Mouse (Mus musculus) spleen, postnatal 10 days (tissue): ENCODE results near the gene Mllt3.

Experiments
- DNase-seq, 2 experiments: peaks; one replicate each; pipeline ENCODE4 v3.0.0; 2021 to 2022; ENCODE audit warnings: low spot score in 2 of 2

The Mllt3 gene

DNA sequence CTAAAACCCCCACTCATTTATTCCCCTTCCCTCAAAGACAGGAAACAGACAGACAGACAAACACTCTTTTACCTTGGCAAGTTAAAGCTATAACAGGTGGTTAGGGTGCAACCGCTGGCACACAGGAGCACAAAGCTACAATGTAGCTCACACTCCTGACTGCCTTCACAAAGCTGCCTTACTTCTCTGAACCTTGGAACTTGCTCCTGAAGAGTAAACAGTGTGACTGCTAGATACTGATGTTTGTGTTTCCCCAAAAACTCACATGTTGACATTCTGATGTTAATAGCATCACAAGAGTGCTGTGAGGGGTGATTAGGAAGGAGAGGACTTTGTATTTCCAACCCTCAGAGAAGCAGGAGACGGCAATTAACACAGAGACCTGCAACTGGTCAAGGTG is 151.6 kb downstream of the Mllt3 start:
- DNase-seq, result no peak

DNA sequence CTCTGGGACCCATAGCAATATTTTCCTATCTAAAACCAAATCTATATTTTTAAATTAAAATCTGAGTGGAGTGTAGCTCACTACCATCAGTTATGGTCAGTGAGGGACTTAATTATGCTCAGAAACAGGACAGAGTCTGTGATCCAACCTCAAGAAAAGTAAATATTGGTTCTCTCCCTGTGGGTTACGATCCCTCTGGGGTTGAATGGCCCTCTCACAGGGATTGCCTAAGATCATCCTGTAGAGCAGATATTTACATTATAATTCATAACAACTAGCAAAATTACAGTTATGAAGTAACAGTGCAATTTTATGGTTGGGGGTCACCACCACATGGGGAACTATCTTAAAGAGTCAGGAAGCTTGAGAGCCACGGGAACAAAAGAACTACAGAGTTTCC is 152.9 kb downstream of the Mllt3 start:
- DNase-seq, result no peak

DNA sequence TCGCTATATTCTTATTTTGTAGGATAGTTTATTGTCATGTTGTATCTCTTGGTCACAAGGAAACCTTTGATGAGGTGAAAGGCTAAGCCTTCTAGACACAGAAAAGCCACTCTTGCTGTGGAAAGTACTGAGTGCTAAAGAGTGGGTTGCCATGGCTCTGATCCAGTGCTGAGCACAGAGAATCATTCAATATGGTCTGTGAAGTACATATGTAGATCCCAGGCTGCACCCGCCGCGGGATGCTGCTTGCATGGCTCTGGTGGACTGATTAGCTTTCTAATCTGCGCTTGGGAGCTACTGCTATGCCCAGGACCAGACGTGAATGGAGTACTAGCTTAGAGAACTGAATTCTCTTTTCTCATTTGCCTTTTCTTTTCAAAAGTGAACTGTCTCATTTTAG is 154.5 kb downstream of the Mllt3 start:
- no peak for DNase-seq

- no peak for DNase-seq
Measured at GRCm38 (mm10) chr4:87870563-87870962, 162.6 kb downstream of the Mllt3 start.

- DNase-seq, result no peak
Measured at GRCm38 (mm10) chr4:87866564-87866963, 166.6 kb downstream of the Mllt3 start.

DNA sequence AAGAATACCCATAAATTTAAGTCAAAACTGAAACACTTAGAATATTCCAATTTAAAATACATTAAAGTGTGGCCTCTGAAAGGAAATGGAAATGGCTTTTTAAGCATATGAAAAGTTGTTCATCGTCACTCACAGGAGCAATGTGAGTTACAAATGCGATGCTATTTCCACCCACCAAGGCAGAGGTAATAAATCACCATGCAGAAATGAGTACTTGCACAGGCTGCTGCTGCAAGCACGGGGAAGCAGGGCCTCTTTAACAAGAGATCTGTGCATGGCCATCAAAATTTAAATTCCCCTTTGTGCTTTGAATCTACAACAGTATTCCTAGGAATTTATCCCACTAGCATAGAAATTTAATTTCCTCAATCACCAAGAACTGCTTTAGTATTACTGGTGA is 167.3 kb downstream of the Mllt3 start:
- DNase-seq, result no peak

DNA sequence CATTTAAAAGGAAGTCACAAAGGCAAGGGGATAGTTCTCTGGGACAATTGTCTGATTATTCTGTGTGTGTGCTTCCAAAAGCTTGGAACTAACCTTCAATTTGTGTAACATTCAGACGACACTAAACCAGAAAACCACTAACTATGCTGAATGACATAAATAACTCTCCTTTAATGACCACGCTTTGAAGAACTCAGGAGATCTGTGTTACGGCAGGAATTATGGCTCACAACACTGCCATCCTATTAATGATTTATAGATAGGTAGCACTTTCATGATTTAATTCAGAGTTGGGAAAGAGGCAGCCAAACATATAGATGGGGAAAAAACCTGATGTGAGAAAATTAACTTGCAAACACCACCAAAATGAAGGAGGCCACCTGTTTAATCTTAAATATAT is 168.1 kb downstream of the Mllt3 start:
- DNase-seq, result no peak

- no peak for DNase-seq
Measured at GRCm38 (mm10) chr4:87863212-87863611, 170.0 kb downstream of the Mllt3 start.

DNA sequence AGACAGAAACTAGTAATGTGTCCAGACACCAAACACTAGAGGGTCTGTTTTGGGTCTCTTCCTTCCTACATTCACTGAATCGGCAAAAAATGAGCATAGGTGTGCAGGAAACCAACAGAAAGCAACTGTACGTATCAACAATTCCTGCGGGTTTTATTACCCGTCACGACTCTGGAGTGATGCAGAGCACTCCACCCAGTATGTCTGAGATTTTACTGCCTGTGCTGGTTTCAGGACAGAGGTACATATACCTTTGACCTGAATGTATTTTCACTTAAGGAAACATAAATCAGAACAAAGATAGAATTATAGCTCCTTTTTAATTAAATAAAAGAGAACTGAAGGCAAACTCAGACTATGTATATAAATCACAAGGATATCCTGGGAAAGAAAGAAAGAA is 172.4 kb downstream of the Mllt3 start:
- no peak for DNase-seq

DNA sequence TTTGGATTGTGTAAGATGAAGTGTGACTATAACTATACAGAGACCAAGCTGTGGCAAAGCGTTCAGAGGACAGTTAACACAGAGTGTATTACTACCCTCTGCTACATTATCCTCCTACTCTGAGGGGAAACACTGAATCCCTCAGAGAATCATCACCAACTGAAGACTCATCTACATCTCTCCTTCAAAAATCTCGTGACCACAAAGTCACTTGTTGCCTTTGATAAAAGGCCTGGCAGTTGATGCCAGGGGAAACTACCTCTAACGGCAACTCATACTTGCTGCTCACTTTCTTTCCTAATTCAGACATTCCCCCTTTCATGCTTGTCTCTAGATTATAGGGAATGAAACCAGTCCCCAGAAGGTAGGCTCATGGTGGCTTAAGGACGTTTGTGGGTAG is 174.0 kb downstream of the Mllt3 start:
- DNase-seq, result no peak

GRCm38 (mm10) chr4:87857982-87858381 is 175.2 kb downstream of the Mllt3 start:
- no peak for DNase-seq

DNA sequence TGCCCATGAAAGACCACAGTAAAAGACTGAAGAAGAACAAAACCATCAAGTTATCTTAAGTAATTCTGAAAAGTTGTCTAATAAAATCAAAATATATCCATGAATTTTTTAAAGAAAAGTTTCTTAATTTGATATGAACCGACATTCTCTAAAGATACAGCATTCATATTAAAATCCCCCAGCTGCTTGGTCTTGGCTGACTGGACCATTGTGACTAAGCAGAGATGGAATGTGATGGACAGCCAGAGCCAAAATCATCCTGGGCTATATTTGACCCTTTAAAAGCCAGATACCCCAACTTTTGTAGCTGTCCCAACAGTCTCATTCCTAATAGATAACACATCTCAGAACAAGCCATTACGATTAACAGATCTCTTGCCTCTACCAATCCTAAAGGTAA is 180.7 kb downstream of the Mllt3 start:
- no peak for DNase-seq

GRCm38 (mm10) chr4:87850051-87850450 is 183.1 kb downstream of the Mllt3 start:
- no peak for DNase-seq

GRCm38 (mm10) chr4:87844668-87845210 is 188.4 kb downstream of the Mllt3 start:
- no peak for DNase-seq

GRCm38 (mm10) chr4:87840210-87840910 is 192.8 kb downstream of the Mllt3 start:
- no peak for DNase-seq

DNA sequence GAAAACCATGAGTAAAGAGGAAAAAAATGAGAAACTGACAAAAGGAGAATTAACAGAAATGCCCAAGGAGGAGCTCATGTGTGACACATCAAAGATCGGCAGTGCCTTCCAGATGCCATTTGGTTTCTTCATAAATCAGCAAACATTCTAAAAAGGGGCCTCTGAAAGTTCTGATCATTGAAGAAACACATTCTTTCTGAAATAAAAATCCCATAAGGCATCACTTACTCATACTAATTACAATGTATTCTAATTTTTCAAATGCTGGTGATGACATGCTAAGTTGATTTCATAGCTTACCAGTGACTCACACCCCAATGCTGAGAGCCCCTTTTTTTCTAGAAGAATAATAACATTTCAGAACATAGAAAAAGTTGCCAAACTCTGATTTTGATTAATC is 194.4 kb downstream of the Mllt3 start:
- DNase-seq, result no peak

DNA sequence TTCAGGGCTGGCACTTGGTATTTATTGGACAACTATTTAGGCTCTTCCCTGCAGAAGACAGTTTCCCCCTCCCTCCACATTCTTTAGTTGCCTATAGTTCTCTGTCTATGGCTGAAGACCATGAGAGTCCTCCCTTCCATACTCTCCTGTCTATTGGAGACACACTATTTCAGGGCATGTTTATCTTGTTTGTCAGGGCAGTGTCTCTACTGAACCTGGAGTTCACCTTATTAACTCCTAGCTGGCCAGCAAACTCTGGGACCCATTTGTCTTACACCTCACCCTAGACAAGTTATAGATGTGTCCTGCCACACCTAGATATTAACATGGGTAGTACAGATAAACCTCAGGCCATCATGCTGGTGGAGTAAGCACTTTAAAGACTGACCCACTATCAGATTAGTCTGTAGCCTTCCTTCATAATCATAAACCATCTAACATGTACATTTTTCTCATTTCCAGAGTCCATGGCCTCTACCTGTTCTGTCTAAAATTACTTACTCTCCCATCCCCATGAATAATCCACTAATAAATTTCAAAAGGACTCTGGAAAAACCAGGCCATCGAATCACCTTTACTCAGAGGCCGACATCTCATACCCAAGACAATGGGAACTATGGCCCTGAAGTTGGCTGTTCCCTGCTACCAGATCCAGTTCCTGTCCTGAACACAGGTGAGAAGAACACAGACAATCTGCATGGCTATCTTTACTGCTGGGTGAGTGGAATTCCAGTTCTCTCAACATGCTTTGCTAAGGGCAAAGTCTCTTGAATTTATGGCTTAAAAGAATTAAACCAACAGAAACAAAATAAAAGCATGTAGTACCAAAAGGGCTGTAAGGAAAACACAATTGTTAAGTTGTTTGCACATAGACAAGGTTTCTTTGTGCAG is 195.4 kb downstream of the Mllt3 start:
- no peak for DNase-seq

DNA sequence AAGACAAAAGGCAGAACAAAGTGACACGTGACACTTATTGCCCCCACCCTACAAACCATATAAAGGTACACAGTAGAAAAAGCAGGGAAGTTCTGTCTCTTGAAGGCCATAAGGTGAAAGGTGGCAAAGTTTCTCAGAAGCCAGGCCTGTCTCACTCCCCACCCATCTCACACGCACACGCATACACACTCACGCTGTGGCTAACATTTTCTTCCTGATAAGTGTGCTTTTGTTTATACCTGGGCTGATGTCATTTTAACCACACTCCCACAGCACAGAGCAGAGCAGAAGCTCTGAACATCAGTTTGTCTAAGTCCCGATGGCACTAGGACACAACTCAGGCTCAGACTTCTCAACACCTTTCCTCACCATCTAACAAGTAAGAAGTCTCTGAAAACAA is 196.9 kb downstream of the Mllt3 start:
- DNase-seq, result no peak

DNA sequence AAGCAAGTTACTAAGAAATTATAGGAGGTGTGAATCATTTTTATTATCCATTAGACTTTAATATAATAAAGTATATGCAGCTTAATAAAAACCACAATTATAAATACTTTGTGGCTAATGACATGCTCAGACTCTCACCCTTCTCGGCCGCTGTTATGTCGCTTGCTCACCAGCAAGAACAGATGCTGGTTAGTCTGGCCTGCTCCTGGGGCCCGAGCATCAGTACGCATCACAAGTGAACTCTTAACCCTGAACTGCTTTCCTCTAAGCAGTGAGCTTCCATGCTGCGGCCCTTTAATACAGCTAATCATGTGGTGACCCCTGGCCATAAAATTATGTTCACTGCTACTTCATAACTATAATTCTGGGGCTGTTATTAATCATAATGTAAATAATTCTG is 198.0 kb downstream of the Mllt3 start:
- no peak for DNase-seq

- no peak for DNase-seq
Measured at GRCm38 (mm10) chr4:87834310-87834709, 198.9 kb downstream of the Mllt3 start.

- DNase-seq, result no peak
Measured at GRCm38 (mm10) chr4:87830794-87831306, 202.3 kb downstream of the Mllt3 start.

DNA sequence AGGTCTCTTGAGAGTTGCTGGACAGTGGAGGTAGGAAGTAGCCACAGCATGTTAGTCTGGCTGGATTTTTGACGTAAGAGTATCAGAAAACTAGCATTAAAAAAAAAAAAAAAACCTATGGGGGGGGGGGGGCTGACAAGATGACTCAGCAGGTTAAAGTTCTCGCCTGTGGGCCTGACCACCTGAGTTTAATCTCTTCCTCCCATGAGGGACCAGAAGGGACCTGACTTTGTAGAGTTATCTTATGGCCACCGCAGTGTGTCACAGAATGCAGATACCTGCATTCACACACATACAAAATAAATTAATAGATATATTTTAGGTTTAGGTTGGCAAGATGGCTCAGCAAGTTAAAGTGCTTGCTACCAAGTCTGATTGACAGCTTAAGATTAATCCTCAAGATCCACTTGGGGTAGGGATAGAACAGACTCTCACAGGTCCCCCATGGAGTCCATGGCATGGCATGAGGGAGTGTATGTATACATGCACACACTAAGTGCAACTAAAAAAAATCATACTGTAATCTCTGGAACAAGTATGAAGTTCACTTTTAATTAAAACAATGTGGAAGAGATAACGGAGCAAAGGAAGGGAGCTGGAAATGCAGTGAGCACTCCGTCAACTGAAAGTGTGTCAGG is 203.6 kb downstream of the Mllt3 start:
- no peak for DNase-seq
